Mouse (Mus musculus): ENCODE measurements at regions not wholly inside any gene's neighbourhood (a gene's known extent, or its start where the extent isn't known, plus 50 kb on each side); places are given as distances from the start of the nearest gene placed in this dataset.

GRCm38 (mm10) chr10:83996489-83996888 lies 273.8 kb downstream of the 1500009L16Rik start:
- no peak for TF ChIP-seq TCF12 (IDR thresholded peaks at IDR 0.05; ENCODE audit: insufficient read depth, poor library complexity, severe bottlenecking)
- TF ChIP-seq USF1 (IDR thresholded peaks at IDR 0.05; ENCODE audit: low read depth), result no peak
- no peak for TF ChIP-seq POLR2A (IDR thresholded peaks at IDR 0.05; ENCODE audit: insufficient read length, low read depth)
- no peak for TF ChIP-seq REST (IDR thresholded peaks at IDR 0.05; ENCODE audit: insufficient read depth, insufficient read length)
- no peak for TF ChIP-seq MYOG (IDR thresholded peaks at IDR 0.05; ENCODE audit: control insufficient read depth in 1 of 3, insufficient read depth in 1 of 3, insufficient read length in 2 of 3, low read depth in 2 of 3)
- no peak for TF ChIP-seq MAX (IDR thresholded peaks at IDR 0.05; ENCODE audit: low read depth)
- no peak for TF ChIP-seq SRF (IDR thresholded peaks at IDR 0.05; ENCODE audit: control insufficient read depth, insufficient read length, low read depth)
- TF ChIP-seq CEBPB (IDR thresholded peaks at IDR 0.05; ENCODE audit: insufficient read depth, poor library complexity, severe bottlenecking), result no peak
- TF ChIP-seq MYOD1 (IDR thresholded peaks at IDR 0.05; ENCODE audit: control insufficient read depth in 1 of 3, insufficient read length in 2 of 3, low read depth in 2 of 3), result no peak
- TF ChIP-seq E2F4 (IDR thresholded peaks at IDR 0.05; ENCODE audit: insufficient read depth), result no peak
